In genomic region chr13:46023187-46023586, GRCm38 (mm10) we compare ENCODE assay signal across 13 mouse cellular contexts. TPM values are rescaled to one million over a fixed set of nuclear protein-coding genes. Genes with fewer than 3 reads are reported as not detected.
DNase-seq lines count a peak whose midpoint lies in the region; ATAC-seq and TF ChIP-seq lines count a peak whose summit lies in the region.
"Had no signal": no experiment of that assay in that cellular context is flagged by ENCODE, and none has a peak within 500 bp of the region (broad histone marks: within the 10 kb centered on the region; RNA-seq: fewer than 3 reads in every experiment).

No protein-coding gene starts in this region.

- H3K36me3 ChIP-seq in forebrain, embryonic 12.5 days (replicated peaks) = no peaks in the 10 kb centered on the region
- H3K36me3 ChIP-seq in forebrain, embryonic 10.5 days (replicated peaks) = no peaks in the 10 kb centered on the region
- H3K36me3 ChIP-seq in spleen, adult 2 months (ENCODE audit: control insufficient read depth, insufficient read depth, low read length) = no peaks in the 10 kb centered on the region
- no peaks in the 10 kb centered on the region for H3K36me3 ChIP-seq in stomach, embryonic 16.5 days (ENCODE audit: control insufficient read depth, insufficient read depth, low read length)
- H3K36me3 ChIP-seq: embryonic facial prominence, embryonic 10.5 days; G1E; heart, embryonic 10.5 days; liver, embryonic 12.5 days had no signal

- no peak overlapping the region for H3K4me3 ChIP-seq in forebrain, embryonic 12.5 days (replicated peaks)
- H3K4me3 ChIP-seq in forebrain, embryonic 10.5 days = no peak overlapping the region
- no peak overlapping the region for H3K4me3 ChIP-seq in spleen, adult 2 months (ENCODE audit: extremely low read depth, insufficient read depth, insufficient read length)
- no peak overlapping the region for H3K4me3 ChIP-seq in stomach, embryonic 16.5 days (replicated peaks; ENCODE audit: low read length)
- H3K4me3 ChIP-seq: embryonic facial prominence, embryonic 10.5 days; heart, embryonic 10.5 days; liver, embryonic 12.5 days had no signal

- no peak overlapping the region for H3K4me2 ChIP-seq in forebrain, embryonic 12.5 days
- H3K4me2 ChIP-seq in stomach, embryonic 16.5 days (ENCODE audit: low read depth, low read length) = no peak overlapping the region
- H3K4me2 ChIP-seq: liver, embryonic 12.5 days had no signal

- TF ChIP-seq CTCF in spleen, adult 2 months (IDR thresholded peaks at IDR 0.05; ENCODE audit: extremely low read depth, insufficient read depth, insufficient read length, insufficient replicate concordance) = no peak

- no peak for ATAC-seq in forebrain, embryonic 12.5 days (ENCODE audit: low FRiP score)
- no peak for ATAC-seq in stomach, embryonic 16.5 days (ENCODE audit: insufficient read depth, low FRiP score)
- ATAC-seq: liver, embryonic 12.5 days had no signal

- WGBS in forebrain, embryonic 12.5 days = 39% methylated on average over 5 of the region's 5 CpGs
- 55% methylated on average over 5 of the region's 5 CpGs for WGBS in forebrain, embryonic 10.5 days
- 41% methylated on average over 5 of the region's 5 CpGs for WGBS in spleen, adult 2 months
- 38% methylated on average over 5 of the region's 5 CpGs for WGBS in stomach, embryonic 16.5 days

- H3K27me3 ChIP-seq in forebrain, embryonic 12.5 days = no peaks in the 10 kb centered on the region
- no peaks in the 10 kb centered on the region for H3K27me3 ChIP-seq in forebrain, embryonic 10.5 days (ENCODE audit: poor library complexity, severe bottlenecking)
- no peaks in the 10 kb centered on the region for H3K27me3 ChIP-seq in spleen, adult 2 months (ENCODE audit: control insufficient read depth, insufficient read depth, low read length)
- H3K27me3 ChIP-seq in stomach, embryonic 16.5 days (ENCODE audit: control insufficient read depth, insufficient read depth, low read length) = no peaks in the 10 kb centered on the region
- H3K27me3 ChIP-seq: liver, embryonic 12.5 days had no signal

- no peak overlapping the region for H3K9ac ChIP-seq in forebrain, embryonic 12.5 days
- no peak overlapping the region for H3K9ac ChIP-seq in stomach, embryonic 16.5 days (ENCODE audit: low read length)
- H3K9ac ChIP-seq: liver, embryonic 12.5 days had no signal

- no peak for TF ChIP-seq POLR2A in spleen, adult 2 months (IDR thresholded peaks at IDR 0.05; ENCODE audit: low read depth, low read length)

- DNase-seq in forebrain, embryonic 10.5 days (ENCODE audit: extremely low spot score, low spot score) = no peak
- peak; percentile 45 for DNase-seq in kidney, postnatal 14 days
- DNase-seq in kidney, adult 9 months = no peak
- DNase-seq in spleen, adult 2 months (ENCODE audit: low read depth in 1 of 2, low spot score in 2 of 2) = no peak
- no peak for DNase-seq in spleen, postnatal 36 days (ENCODE audit: low spot score in 2 of 2)
- no peak for DNase-seq in layer of hippocampus, adult 8-10 months (ENCODE audit: low spot score in 2 of 2)
- DNase-seq: cerebellum, adult 9-11 months had no signal

- no peaks in the 10 kb centered on the region for H3K9me3 ChIP-seq in forebrain, embryonic 12.5 days
- no peaks in the 10 kb centered on the region for H3K9me3 ChIP-seq in forebrain, embryonic 10.5 days
- H3K9me3 ChIP-seq in stomach, embryonic 16.5 days (replicated peaks; ENCODE audit: control insufficient read depth, low read length) = no peaks in the 10 kb centered on the region
- H3K9me3 ChIP-seq: embryonic facial prominence, embryonic 10.5 days; G1E; heart, embryonic 10.5 days; liver, embryonic 12.5 days had no signal

- H3K4me1 ChIP-seq in forebrain, embryonic 12.5 days = peaks cover 36% of the 10 kb centered on the region
- peaks cover 41% of the 10 kb centered on the region for H3K4me1 ChIP-seq in forebrain, embryonic 10.5 days
- H3K4me1 ChIP-seq in spleen, adult 2 months (ENCODE audit: control insufficient read depth, insufficient read depth, insufficient read length) = peaks cover 21% of the 10 kb centered on the region
- H3K4me1 ChIP-seq in stomach, embryonic 16.5 days (ENCODE audit: control insufficient read depth, insufficient read depth, low read length) = peaks cover 13% of the 10 kb centered on the region

- 0 out of 2 replicates have a peak overlapping the region, but pooled peaks have one; percentile 36 for H3K27ac ChIP-seq in forebrain, embryonic 12.5 days
- no peak overlapping the region for H3K27ac ChIP-seq in forebrain, embryonic 10.5 days
- peak overlapping the region; percentile 19 for H3K27ac ChIP-seq in spleen, adult 2 months (ENCODE audit: insufficient read depth, low read length)
- peak overlapping the region; percentile 56; the same call in 1 of the 2 replicates for H3K27ac ChIP-seq in stomach, embryonic 16.5 days (ENCODE audit: low read length)
- H3K27ac ChIP-seq: embryonic facial prominence, embryonic 10.5 days; heart, embryonic 10.5 days; liver, embryonic 12.5 days had no signal

RNA-seq across cellular contexts. Expression of gene Atxn1, which starts 58.4 kb away (rescaled TPM):
- 3.7 and 4.0 TPM in 2 replicates for polyA plus RNA-seq in forebrain, embryonic 12.5 days (2016; fragmentation: Nextera tagmentation; extraction: Ambion mirVana)
- 1.6 and 2.2 TPM in 2 replicates for polyA plus RNA-seq in forebrain, embryonic 10.5 days (2016; fragmentation: Nextera tagmentation; extraction: Ambion mirVana)
- polyA plus RNA-seq in spleen, adult 2 months (2012; rRNA removed) = 10.6 and 10.9 TPM in 2 replicates
- polyA plus RNA-seq in stomach, embryonic 16.5 days (2015; fragmentation: Nextera tagmentation; extraction: Ambion mirVana) = 7.8 and 8.0 TPM in 2 replicates
- total RNA-seq in layer of hippocampus, adult 8-10 months (2022) = 100 to 1,000 TPM; 123 to 159 (median 132) TPM
